Mouse (Mus musculus): Measurements from ENCODE around the gene Msmp.

DNA sequence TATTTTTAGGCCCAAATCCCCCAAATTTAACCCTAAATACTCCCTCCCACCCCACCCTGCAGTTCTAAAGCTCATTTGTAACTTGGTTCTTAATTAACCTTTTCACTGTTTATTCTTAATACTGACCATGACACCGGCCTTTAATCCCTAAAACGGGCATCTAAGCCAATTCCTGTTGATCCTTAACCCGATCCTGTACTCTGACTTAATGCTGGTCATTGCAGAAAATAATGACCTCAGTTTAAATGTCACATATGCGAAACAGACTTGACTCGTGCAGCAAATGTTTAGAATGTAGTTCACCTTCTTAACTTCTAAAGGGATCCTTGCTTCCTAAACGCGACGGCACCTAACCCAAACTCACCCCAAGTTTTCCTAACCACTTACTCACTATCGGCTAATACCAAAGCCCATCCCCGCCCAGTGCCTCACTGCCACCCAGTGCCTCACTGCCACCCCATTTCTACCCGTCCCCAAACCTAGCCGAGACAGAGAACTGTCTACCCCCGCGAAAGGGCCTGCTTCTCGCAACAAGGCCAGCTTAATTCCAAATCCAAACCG lies 22.8 kb downstream of the Msmp start:
- no peak for TF ChIP-seq CTCF (IDR thresholded peaks at IDR 0.05; ENCODE audit: low read depth, low read length)
- TF ChIP-seq GATA2 (IDR thresholded peaks at IDR 0.05; ENCODE audit: borderline replicate concordance, low read depth, low read length): no peak
- TF ChIP-seq TAL1 (conservative IDR thresholded peaks at IDR 0.05; ENCODE audit: low read depth, low read length): no peak
- TF ChIP-seq POLR2AphosphoS5 (IDR thresholded peaks at IDR 0.05; ENCODE audit: insufficient replicate concordance, low read depth, low read length): no peak
- TF ChIP-seq GATA1 (IDR thresholded peaks at IDR 0.05; ENCODE audit: borderline replicate concordance, low read length): no peak

All from G1E (cell line).